Mouse (Mus musculus) lung, embryonic 14.5 days (tissue): ENCODE results near the gene Etnk1. TPM values are rescaled to one million over a fixed set of nuclear protein-coding genes. Genes with fewer than 3 reads are reported as not detected.
A peak's percentile ranks its signal among the peaks of the same experiment; 100 is the strongest.
"Not testable (repeated sequence)": the region's sequence is repeated elsewhere in the genome, so short reads cannot be mapped to it uniquely, and the experiment has no call there.

Experiments
- ATAC-seq: fragments of 200-750 bp; cut with Nextera tagmentation; 2 replicates; pipeline ENCODE4 v1.8.0; 2017; ENCODE audit warnings: mild to moderate bottlenecking, moderate TSS enrichment, moderate library complexity; ENCODE audit not compliant: insufficient read depth
- DNase-seq: peaks from one replicate; pipeline ENCODE4 v3.0.0-alpha.2; 2015
- H3K27ac ChIP-seq: fragments of 300-500 bp; sonication (generic); 2 replicates; pipeline ENCODE4 v1.5.1; 2014; ENCODE audit warnings: low read depth, mild to moderate bottlenecking, moderate library complexity
- H3K27me3 ChIP-seq: fragments of 300-500 bp; sonication (generic); 2 replicates; pipeline ENCODE4 v1.6.1; 2014; ENCODE audit warnings: low read length, control low read depth; ENCODE audit not compliant: insufficient read depth
- H3K36me3 ChIP-seq: fragments of 300-500 bp; sonication (generic); 2 replicates; pipeline ENCODE4 v1.6.1; 2014; ENCODE audit warnings: control low read depth; ENCODE audit not compliant: insufficient read depth
- H3K4me1 ChIP-seq: fragments of 300-500 bp; sonication (generic); 2 replicates; pipeline ENCODE4 v1.6.1; 2014; ENCODE audit warnings: antibody characterized with exemption, control low read depth; ENCODE audit not compliant: insufficient read depth
- H3K4me2 ChIP-seq: fragments of 300-500 bp; sonication (generic); 2 replicates; pipeline ENCODE4 v1.6.1; 2014; ENCODE audit warnings: mild to moderate bottlenecking
- H3K4me3 ChIP-seq: fragments of 300-500 bp; sonication (generic); 2 replicates; pipeline ENCODE4 v1.5.1; 2014; ENCODE audit warnings: low read depth, low read length
- H3K9ac ChIP-seq: fragments of 300-500 bp; sonication (generic); 2 replicates; pipeline ENCODE4 v1.6.1; 2014
- H3K9me3 ChIP-seq: fragments of 300-500 bp; sonication (generic); 2 replicates; pipeline ENCODE4 v1.6.1; 2016; ENCODE audit warnings: low read depth, low read length, control low read depth
- CTCF ChIP-seq: IDR thresholded peaks from 2 replicates; pipeline ENCODE4 v1.5.1; 2016; ENCODE audit warnings: antibody characterized with exemption, low read depth
- WGBS: fragments of 180-500 bp; shearing (Covaris S2); extraction: QIAGEN DNeasy Blood & Tissue Kit; methylation state at CpG from one replicate; pipeline ENCODE4 v1.1.7; 2014; 5-methylcytosine and 5-hydroxymethylcytosine counted together
- polyA plus RNA-seq: library from polyadenylated mRNA; unstranded; fragments of >200 nt; fragmentation: Nextera tagmentation; extraction: Ambion mirVana; gene quantifications from 2 replicates; pipeline ENCODE4 v1.2.1, GENCODE M21; 2014

The Etnk1 gene
- polyA plus RNA-seq, 1 experiment from 2014 or later = 23.3 TPM

GRCm38 (mm10) chr6:143149766-143150291 is 17.2 kb upstream of the Etnk1 start:
- Histone ChIP-seq H3K4me1 (0 out of 2 replicates have a peak, but pooled peaks cover 4% of the 10 kb centered on the region), H3K4me2 (no peak overlapping the region), H3K36me3 (no peaks in the 10 kb centered on the region), H3K27ac (no peak overlapping the region), H3K27me3 (no peaks in the 10 kb centered on the region), H3K9ac (no peak overlapping the region), H3K9me3 (no peaks in the 10 kb centered on the region), H3K4me3 (no peak overlapping the region)
- WGBS = 47% methylated on average over 5 of the region's 5 CpGs
- TF ChIP-seq CTCF = no peak
- ATAC-seq = no peak
- no peak for DNase-seq

- not testable (repeated sequence) for H3K27ac ChIP-seq, H3K9ac ChIP-seq, H3K9me3 ChIP-seq, H3K36me3 ChIP-seq, H3K27me3 ChIP-seq, H3K4me3 ChIP-seq, H3K4me2 ChIP-seq, H3K4me1 ChIP-seq, DNase-seq, ATAC-seq
- 74% methylated on average over 10 of the region's 10 CpGs for WGBS
These were observed 15.7 kb upstream of the Etnk1 start for GRCm38 (mm10) chr6:143151081-143151995.

GRCm38 (mm10) chr6:143152321-143152827 is 14.6 kb upstream of the Etnk1 start:
- no peak overlapping the region for H3K4me3 ChIP-seq
- TF ChIP-seq CTCF = no peak
- H3K27ac ChIP-seq = no peak overlapping the region
- DNase-seq = peak; percentile 51
- no peak overlapping the region for H3K9ac ChIP-seq
- H3K9me3 ChIP-seq = no peaks in the 10 kb centered on the region
- H3K4me2 ChIP-seq = no peak overlapping the region
- H3K36me3 ChIP-seq = no peaks in the 10 kb centered on the region
- no peaks in the 10 kb centered on the region for H3K27me3 ChIP-seq
- no peak for ATAC-seq
- H3K4me1 ChIP-seq = 0 out of 2 replicates have a peak, but pooled peaks cover 4% of the 10 kb centered on the region
- 45% methylated on average over 9 of the region's 9 CpGs for WGBS

- Histone ChIP-seq H3K27me3 (no peaks in the 10 kb centered on the region), H3K4me3 (no peak overlapping the region), H3K27ac (no peak overlapping the region), H3K9me3 (no peaks in the 10 kb centered on the region), H3K4me1 (0 out of 2 replicates have a peak, but pooled peaks cover 4% of the 10 kb centered on the region), H3K9ac (no peak overlapping the region), H3K4me2 (no peak overlapping the region), H3K36me3 (no peaks in the 10 kb centered on the region)
- 57% methylated on average over 2 of the region's 2 CpGs for WGBS
- DNase-seq (no peak), ATAC-seq (no peak)
- no peak for TF ChIP-seq CTCF
These were observed 13.9 kb upstream of the Etnk1 start for GRCm38 (mm10) chr6:143153160-143153559.

GRCm38 (mm10) chr6:143153751-143154494 is 13.1 kb upstream of the Etnk1 start:
- whole genome bisulfite sequencing = 69% methylated on average over 10 of the region's 10 CpGs
- H3K27me3 ChIP-seq = no peaks in the 10 kb centered on the region
- ATAC-seq = no peak
- H3K27ac ChIP-seq = no peak overlapping the region
- H3K4me3 ChIP-seq = no peak overlapping the region
- H3K9me3 ChIP-seq = no peaks in the 10 kb centered on the region
- H3K4me2 ChIP-seq = no peak overlapping the region
- H3K9ac ChIP-seq = no peak overlapping the region
- no peak for DNase-seq
- 0 out of 2 replicates have a peak, but pooled peaks cover 4% of the 10 kb centered on the region for H3K4me1 ChIP-seq
- no peak for TF ChIP-seq CTCF
- H3K36me3 ChIP-seq = no peaks in the 10 kb centered on the region

DNA sequence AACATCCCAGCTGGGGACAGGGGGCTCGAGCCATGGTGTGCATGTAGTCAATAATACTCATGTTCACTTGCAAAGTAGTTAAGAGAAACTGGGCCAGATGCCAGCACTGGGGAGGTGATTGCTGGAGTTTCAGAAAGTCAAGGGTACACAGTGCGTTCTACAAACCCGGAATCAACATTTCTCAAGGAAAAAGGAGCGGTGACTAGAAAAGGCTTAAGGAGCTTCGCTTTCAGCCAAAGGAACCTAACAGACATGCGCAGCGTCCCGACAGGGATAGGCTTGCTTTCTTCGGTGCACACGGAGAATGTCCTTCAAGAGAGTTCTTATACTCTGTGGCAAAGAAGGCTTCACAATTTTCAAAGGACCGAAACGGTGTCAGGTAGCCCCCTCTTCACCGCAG is 12.1 kb upstream of the Etnk1 start:
- Histone ChIP-seq H3K4me1 (0 out of 2 replicates have a peak, but pooled peaks cover 4% of the 10 kb centered on the region), H3K9me3 (no peaks in the 10 kb centered on the region), H3K4me2 (peak overlapping the region; percentile 21; the same call in 1 of the 2 replicates), H3K4me3 (no peak overlapping the region), H3K9ac (no peak overlapping the region), H3K27ac (0 out of 2 replicates have a peak overlapping the region, but pooled peaks have one; percentile 15), H3K36me3 (no peaks in the 10 kb centered on the region), H3K27me3 (no peaks in the 10 kb centered on the region)
- TF ChIP-seq CTCF = no peak
- WGBS = 47% methylated on average over 13 of the region's 13 CpGs
- ATAC-seq (peak; percentile 56; the same call in 1 of the 2 replicates), DNase-seq (peak; percentile 72)
